Mouse (Mus musculus): Measurements from ENCODE around the gene Gen1. TPM values are rescaled to one million over a fixed set of nuclear protein-coding genes. Genes with fewer than 3 reads are reported as not detected.

Gen1 gene
- polyA plus RNA-seq, 1 experiment: 1.1 TPM

GRCm38 (mm10) chr12:11214776-11215175 lies 50.8 kb downstream of the Gen1 start:
- H3K27me3 ChIP-seq (ENCODE audit: control insufficient read depth): no peaks in the 10 kb centered on the region
- TF ChIP-seq TAL1 (IDR thresholded peaks at IDR 0.05; ENCODE audit: low read length): no peak
- no peak for TF ChIP-seq GATA1 (IDR thresholded peaks at IDR 0.05; ENCODE audit: low read length)
- H3K36me3 ChIP-seq (ENCODE audit: control insufficient read depth): no peaks in the 10 kb centered on the region
- H3K9me3 ChIP-seq (ENCODE audit: control insufficient read depth, low read length): no peaks in the 10 kb centered on the region
- no peak overlapping the region for H3K4me3 ChIP-seq (replicated peaks)
- no peaks in the 10 kb centered on the region for H3K4me1 ChIP-seq (ENCODE audit: control insufficient read depth)

- Histone ChIP-seq H3K4me3 (replicated peaks) (no peak overlapping the region), H3K27me3 (ENCODE audit: control insufficient read depth) (no peaks in the 10 kb centered on the region), H3K4me1 (ENCODE audit: control insufficient read depth) (no peaks in the 10 kb centered on the region), H3K36me3 (ENCODE audit: control insufficient read depth) (no peaks in the 10 kb centered on the region), H3K9me3 (ENCODE audit: control insufficient read depth, low read length) (no peaks in the 10 kb centered on the region)
- TF ChIP-seq TAL1 (IDR thresholded peaks at IDR 0.05; ENCODE audit: low read length) (no peak), GATA1 (IDR thresholded peaks at IDR 0.05; ENCODE audit: low read length) (no peak)
These were observed 52.7 kb downstream of the Gen1 start for GRCm38 (mm10) chr12:11212881-11213280.

GRCm38 (mm10) chr12:11210361-11210760 lies 55.2 kb downstream of the Gen1 start:
- no peak overlapping the region for H3K4me3 ChIP-seq (replicated peaks)
- no peak for TF ChIP-seq TAL1 (IDR thresholded peaks at IDR 0.05; ENCODE audit: low read length)
- TF ChIP-seq GATA1 (IDR thresholded peaks at IDR 0.05; ENCODE audit: low read length): no peak
- H3K9me3 ChIP-seq (ENCODE audit: control insufficient read depth, low read length): no peaks in the 10 kb centered on the region
- H3K36me3 ChIP-seq (ENCODE audit: control insufficient read depth): no peaks in the 10 kb centered on the region
- H3K27me3 ChIP-seq (ENCODE audit: control insufficient read depth): no peaks in the 10 kb centered on the region
- no peaks in the 10 kb centered on the region for H3K4me1 ChIP-seq (ENCODE audit: control insufficient read depth)

GRCm38 (mm10) chr12:11209636-11210035 lies 56.0 kb downstream of the Gen1 start:
- Histone ChIP-seq H3K27me3 (ENCODE audit: control insufficient read depth) (no peaks in the 10 kb centered on the region), H3K36me3 (ENCODE audit: control insufficient read depth) (no peaks in the 10 kb centered on the region), H3K4me3 (replicated peaks) (no peak overlapping the region), H3K9me3 (ENCODE audit: control insufficient read depth, low read length) (no peaks in the 10 kb centered on the region), H3K4me1 (ENCODE audit: control insufficient read depth) (no peaks in the 10 kb centered on the region)
- no peak for TF ChIP-seq GATA1 (IDR thresholded peaks at IDR 0.05; ENCODE audit: low read length)

GRCm38 (mm10) chr12:11208872-11209271 lies 56.7 kb downstream of the Gen1 start, which contains the start of gene Msgn1:
Msgn1 (minus strand) TSS chr12:11208972.
- H3K36me3 ChIP-seq (ENCODE audit: control insufficient read depth): no peaks in the 10 kb centered on the region
- no peak for TF ChIP-seq TAL1 (IDR thresholded peaks at IDR 0.05; ENCODE audit: low read length)
- TF ChIP-seq GATA1 (IDR thresholded peaks at IDR 0.05; ENCODE audit: low read length): no peak

GRCm38 (mm10) chr12:11206321-11206720 lies 59.3 kb downstream of the Gen1 start:
- Histone ChIP-seq H3K27me3 (ENCODE audit: control insufficient read depth) (no peaks in the 10 kb centered on the region), H3K4me3 (replicated peaks) (no peak overlapping the region), H3K36me3 (ENCODE audit: control insufficient read depth) (no peaks in the 10 kb centered on the region), H3K4me1 (ENCODE audit: control insufficient read depth) (no peaks in the 10 kb centered on the region), H3K9me3 (ENCODE audit: control insufficient read depth, low read length) (no peaks in the 10 kb centered on the region)
- TF ChIP-seq GATA1 (IDR thresholded peaks at IDR 0.05; ENCODE audit: low read length) (no peak), TAL1 (IDR thresholded peaks at IDR 0.05; ENCODE audit: low read length) (no peak)

More at GRCm38 (mm10) chr12:11208872-11209271, 56.7 kb downstream of the Gen1 start, which contains the start of gene Msgn1:
- H3K9me3 ChIP-seq (ENCODE audit: control insufficient read depth, low read length): no peaks in the 10 kb centered on the region
- no peaks in the 10 kb centered on the region for H3K27me3 ChIP-seq (ENCODE audit: control insufficient read depth)
- H3K4me1 ChIP-seq (ENCODE audit: control insufficient read depth): no peaks in the 10 kb centered on the region
- no peak within 1 kb of the TSS for H3K4me3 ChIP-seq (replicated peaks)

- Histone ChIP-seq H3K4me3 (replicated peaks) (no peak overlapping the region), H3K36me3 (ENCODE audit: control insufficient read depth) (no peaks in the 10 kb centered on the region), H3K9me3 (ENCODE audit: control insufficient read depth, low read length) (no peaks in the 10 kb centered on the region), H3K4me1 (ENCODE audit: control insufficient read depth) (no peaks in the 10 kb centered on the region), H3K27me3 (ENCODE audit: control insufficient read depth) (no peaks in the 10 kb centered on the region)
- TF ChIP-seq GATA1 (IDR thresholded peaks at IDR 0.05; ENCODE audit: low read length) (no peak), TAL1 (IDR thresholded peaks at IDR 0.05; ENCODE audit: low read length) (no peak)
These were observed 61.6 kb downstream of the Gen1 start for GRCm38 (mm10) chr12:11203694-11204665.

- TF ChIP-seq GATA1 (IDR thresholded peaks at IDR 0.05; ENCODE audit: low read length) (no peak), TAL1 (IDR thresholded peaks at IDR 0.05; ENCODE audit: low read length) (no peak)
- no peaks in the 10 kb centered on the region for H3K9me3 ChIP-seq (ENCODE audit: control insufficient read depth, low read length)
- H3K36me3 ChIP-seq (ENCODE audit: control insufficient read depth): no peaks in the 10 kb centered on the region
These were observed 63.1 kb downstream of the Gen1 start for GRCm38 (mm10) chr12:11202476-11202875.

GRCm38 (mm10) chr12:11200711-11201110 lies 64.9 kb downstream of the Gen1 start:
- Histone ChIP-seq H3K27me3 (ENCODE audit: control insufficient read depth) (no peaks in the 10 kb centered on the region), H3K36me3 (ENCODE audit: control insufficient read depth) (no peaks in the 10 kb centered on the region), H3K9me3 (ENCODE audit: control insufficient read depth, low read length) (no peaks in the 10 kb centered on the region), H3K4me1 (ENCODE audit: control insufficient read depth) (no peaks in the 10 kb centered on the region), H3K4me3 (replicated peaks) (no peak overlapping the region)
- TF ChIP-seq TAL1 (IDR thresholded peaks at IDR 0.05; ENCODE audit: low read length) (no peak), GATA1 (IDR thresholded peaks at IDR 0.05; ENCODE audit: low read length) (no peak)

More at GRCm38 (mm10) chr12:11202476-11202875, 63.1 kb downstream of the Gen1 start:
- Histone ChIP-seq H3K27me3 (ENCODE audit: control insufficient read depth) (no peaks in the 10 kb centered on the region), H3K4me3 (replicated peaks) (no peak overlapping the region), H3K4me1 (ENCODE audit: control insufficient read depth) (no peaks in the 10 kb centered on the region)
